Mouse (Mus musculus): Measurements from ENCODE around the gene Map4k2. TPM values are rescaled to one million over a fixed set of nuclear protein-coding genes. Genes with fewer than 3 reads are reported as not detected.

Gene Map4k2
- total and polyA plus RNA-seq, 3 experiments = 55.5 to 119 (median 95.2) TPM

GRCm38 (mm10) chr19:6354030-6354429, 13.1 kb downstream of the Map4k2 start:
- no peaks in the 10 kb centered on the region for H3K27me3 ChIP-seq (replicated peaks)

GRCm38 (mm10) chr19:6361291-6361690, 20.4 kb downstream of the Map4k2 start:
- Histone ChIP-seq H3K27me3 (replicated peaks) (no peaks in the 10 kb centered on the region), H3K4me2 (ENCODE audit: insufficient read depth, low read depth, poor library complexity, severe bottlenecking) (no peak overlapping the region), H3K9ac (ENCODE audit: insufficient read depth, low read depth) (no peak overlapping the region), H3K27ac (ENCODE audit: insufficient read depth, low read depth) (no peak overlapping the region), H3K4me1 (ENCODE audit: control insufficient read depth in 1 of 2, insufficient read depth in 2 of 2) (peaks cover 5 to 39% of the 10 kb centered on the region in 2 experiments), H3K9me3 (replicated peaks; ENCODE audit: low read length) (no peaks in the 10 kb centered on the region), H3K79me2 (replicated peaks; ENCODE audit: control insufficient read depth, extremely low read depth, insufficient read depth, poor library complexity, severe bottlenecking) (peaks cover 19% of the 10 kb centered on the region), H3K4me3 (replicated peaks in 1 of 3; ENCODE audit: low read depth in 2 of 3, low read length in 2 of 3, poor library complexity in 1 of 3) (no peak overlapping the region), H3K36me3 (replicated peaks in 1 of 2; ENCODE audit: control insufficient read depth in 1 of 2, insufficient read depth in 1 of 2, low read length in 1 of 2) (peaks cover 11 to 44% of the 10 kb centered on the region in 2 experiments)
- TF ChIP-seq MAFK (IDR thresholded peaks at IDR 0.05; ENCODE audit: insufficient replicate concordance, low read length) (0 out of 2 replicates have a peak, but pooled peaks have one; percentile 28), SIN3A (IDR thresholded peaks at IDR 0.05; ENCODE audit: low read length) (no peak), ZKSCAN1 (IDR thresholded peaks at IDR 0.05; ENCODE audit: borderline replicate concordance, low read depth, low read length) (no peak), USF2 (conservative IDR thresholded peaks at IDR 0.05; ENCODE audit: low read depth, low read length) (no peak), CHD2 (IDR thresholded peaks at IDR 0.05; ENCODE audit: low read length) (no peak)
- in situ Hi-C loops (cut with MboI; ENCODE audit: low pct_ligation_motif_present, low pct_unique_long_range_greater_than_20kb, low sequenced_read_pairs) (no loop called here), dilution Hi-C loops (cut with MboI; ENCODE audit: extremely low pct_ligation_motif_present, extremely low pct_unique_long_range_greater_than_20kb, low sequenced_read_pairs) (no loop called here)
- DNase-seq (ENCODE audit: extremely low read depth) = no peak

More at GRCm38 (mm10) chr19:6354030-6354429, 13.1 kb downstream of the Map4k2 start:
- Histone ChIP-seq H3K79me2 (replicated peaks; ENCODE audit: control insufficient read depth, extremely low read depth, insufficient read depth, poor library complexity, severe bottlenecking) (no peaks in the 10 kb centered on the region), H3K27ac (ENCODE audit: insufficient read depth, low read depth) (no peak overlapping the region), H3K9ac (ENCODE audit: insufficient read depth, low read depth) (no peak overlapping the region), H3K36me3 (replicated peaks in 1 of 2; ENCODE audit: control insufficient read depth in 1 of 2, insufficient read depth in 1 of 2, low read length in 1 of 2) (peaks cover 61 to 78% of the 10 kb centered on the region in 2 experiments), H3K9me3 (replicated peaks; ENCODE audit: low read length) (no peaks in the 10 kb centered on the region), H3K4me3 (replicated peaks in 1 of 3; ENCODE audit: low read depth in 2 of 3, low read length in 2 of 3, poor library complexity in 1 of 3) (no peak overlapping the region), H3K4me2 (ENCODE audit: insufficient read depth, low read depth, poor library complexity, severe bottlenecking) (no peak overlapping the region), H3K4me1 (ENCODE audit: control insufficient read depth in 1 of 2, insufficient read depth in 2 of 2) (peaks cover 0 to 35% of the 10 kb centered on the region in 2 experiments; a peak in 2 of 4 replicates)
- in situ Hi-C loops (cut with MboI; ENCODE audit: low pct_ligation_motif_present, low pct_unique_long_range_greater_than_20kb, low sequenced_read_pairs) (no loop called here), dilution Hi-C loops (cut with MboI; ENCODE audit: extremely low pct_ligation_motif_present, extremely low pct_unique_long_range_greater_than_20kb, low sequenced_read_pairs) (no loop called here)
- no peak for TF ChIP-seq KAT2A (IDR thresholded peaks at IDR 0.05; ENCODE audit: insufficient replicate concordance, low read length)
- TF ChIP-seq POLR2AphosphoS2 (IDR thresholded peaks at IDR 0.05; ENCODE audit: low read depth, low read length) = peak; percentile 19; the same call in 1 of the 2 replicates
- DNase-seq (ENCODE audit: extremely low read depth) = no peak

GRCm38 (mm10) chr19:6363091-6363410, 22.1 kb downstream of the Map4k2 start:
- dilution Hi-C loops (cut with MboI; ENCODE audit: extremely low pct_ligation_motif_present, extremely low pct_unique_long_range_greater_than_20kb, low sequenced_read_pairs) = no loop called here
- H3K4me3 ChIP-seq (replicated peaks in 1 of 3; ENCODE audit: low read depth in 2 of 3, low read length in 2 of 3, poor library complexity in 1 of 3) = peak overlapping the region; percentile 65 to 98 (median 69)

More at GRCm38 (mm10) chr19:6363091-6363410, 22.1 kb downstream of the Map4k2 start:
- no peaks in the 10 kb centered on the region for H3K9me3 ChIP-seq (replicated peaks; ENCODE audit: low read length)
- peak overlapping the region; percentile 66 for H3K9ac ChIP-seq (ENCODE audit: insufficient read depth, low read depth)
- 0 out of 2 replicates have a peak overlapping the region, but pooled peaks have one; percentile 2 for H3K27ac ChIP-seq (ENCODE audit: insufficient read depth, low read depth)
- H3K4me1 ChIP-seq (ENCODE audit: control insufficient read depth in 1 of 2, insufficient read depth in 2 of 2) = peaks cover 5 to 57% of the 10 kb centered on the region in 2 experiments
- H3K36me3 ChIP-seq (replicated peaks in 1 of 2; ENCODE audit: control insufficient read depth in 1 of 2, insufficient read depth in 1 of 2, low read length in 1 of 2) = peaks cover 27 to 55% of the 10 kb centered on the region in 2 experiments
- DNase-seq (ENCODE audit: extremely low read depth) = no peak
- peaks cover 37% of the 10 kb centered on the region for H3K79me2 ChIP-seq (replicated peaks; ENCODE audit: control insufficient read depth, extremely low read depth, insufficient read depth, poor library complexity, severe bottlenecking)
- peak; percentile 32 for TF ChIP-seq MAX (IDR thresholded peaks at IDR 0.05; ENCODE audit: low read length)
- TF ChIP-seq POLR2AphosphoS2 (IDR thresholded peaks at IDR 0.05; ENCODE audit: low read depth, low read length) = no peak
- TF ChIP-seq E2F4 (IDR thresholded peaks at IDR 0.05; ENCODE audit: insufficient replicate concordance, low read depth, low read length) = peak; percentile 73; the same call in 1 of the 2 replicates
- TF ChIP-seq SIN3A (IDR thresholded peaks at IDR 0.05; ENCODE audit: low read length) = peak; percentile 81
- no peak for TF ChIP-seq ZNF384 (IDR thresholded peaks at IDR 0.05; ENCODE audit: low read depth, low read length)
- no peak for TF ChIP-seq RAD21 (IDR thresholded peaks at IDR 0.05; ENCODE audit: low read depth, low read length)
- TF ChIP-seq JUND (conservative IDR thresholded peaks at IDR 0.05; ENCODE audit: low read depth, low read length) = peak; percentile 29; the same call in 1 of the 2 replicates
- in situ Hi-C loops (cut with MboI; ENCODE audit: low pct_ligation_motif_present, low pct_unique_long_range_greater_than_20kb, low sequenced_read_pairs) = no loop called here
- H3K27me3 ChIP-seq (replicated peaks) = no peaks in the 10 kb centered on the region
- H3K4me2 ChIP-seq (ENCODE audit: insufficient read depth, low read depth, poor library complexity, severe bottlenecking) = peak overlapping the region; percentile 67
